Mouse (Mus musculus) Patski (cell line): ENCODE measurements at regions not wholly inside any gene's neighbourhood (a gene's known extent, or its start where the extent isn't known, plus 50 kb on each side); places are given as distances from the start of the nearest gene placed in this dataset.

ENCODE experiments used
- ATAC-seq: fragments of 100-300 bp; one replicate; pipeline ENCODE4 v1.8.0; 2021
- CTCF ChIA-PET: fragments of 350-600 bp; sonication (Branson Sonifier 250); formaldehyde crosslinking; loops from one replicate; lab custom pipeline; 2022; ENCODE audit warnings: inconsistent platforms; lab: Charles Lee
- POLR2A ChIA-PET: fragments of 350-600 bp; sonication (Branson Sonifier 250); formaldehyde crosslinking; loops from one replicate; lab custom pipeline; 2022; ENCODE audit warnings: antibody characterized with exemption, inconsistent platforms; lab: Charles Lee
- DNase-seq: peaks from one replicate; pipeline ENCODE4 v3.0.0-alpha.2; 2011; ENCODE audit warnings: low read depth, low spot score
- H3K27me3 ChIP-seq: fragments of 371-371 bp; one replicate; pipeline ENCODE4 v1.5.1; 2021
- CTCF ChIP-seq: fragments of 100-300 bp; IDR thresholded peaks from one replicate; pipeline ENCODE4 v1.5.1; 2021
- in situ Hi-C: fragments of 300-500 bp; cut with MboI; formaldehyde crosslinking; loops from 3 replicates; pipeline ENCODE4 v1.11.1; 2018; ENCODE audit warnings: low pct_unique_long_range_greater_than_20kb, mixed read lengths

DNA sequence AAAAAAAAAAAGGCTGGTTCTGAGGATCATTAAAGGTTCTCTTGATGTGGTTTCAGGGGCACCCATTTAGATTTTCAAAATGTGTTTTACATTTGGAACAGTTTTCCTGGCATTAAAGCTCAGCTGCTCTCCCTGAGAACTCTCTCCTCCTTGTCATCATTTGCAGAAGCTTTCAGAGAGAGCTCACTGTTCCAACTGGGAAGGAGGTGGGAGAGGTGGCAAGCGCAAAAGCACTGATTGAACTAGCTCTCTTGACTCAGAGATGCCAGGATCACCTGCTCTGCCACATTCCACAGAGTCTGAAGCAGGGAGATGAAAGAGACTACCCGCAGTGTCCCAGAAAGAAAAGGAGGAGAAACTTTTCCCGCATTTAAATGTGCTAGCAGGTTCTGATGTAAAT lies 220.5 kb upstream of the Gbe1 start:
- no peak for ATAC-seq
- ChIA-PET POLR2A (interaction anchor here (0.7 kb wide), 1 partner anchor 9 kb away, joined by 7 read pairs; no protein-coding TSS in a partner anchor), CTCF (no interaction called here)
- in situ Hi-C loops, result no loop called here
- no peak for DNase-seq
- TF ChIP-seq CTCF, result no peak
- H3K27me3 ChIP-seq, result peaks cover 49% of the 10 kb centered on the region

DNA sequence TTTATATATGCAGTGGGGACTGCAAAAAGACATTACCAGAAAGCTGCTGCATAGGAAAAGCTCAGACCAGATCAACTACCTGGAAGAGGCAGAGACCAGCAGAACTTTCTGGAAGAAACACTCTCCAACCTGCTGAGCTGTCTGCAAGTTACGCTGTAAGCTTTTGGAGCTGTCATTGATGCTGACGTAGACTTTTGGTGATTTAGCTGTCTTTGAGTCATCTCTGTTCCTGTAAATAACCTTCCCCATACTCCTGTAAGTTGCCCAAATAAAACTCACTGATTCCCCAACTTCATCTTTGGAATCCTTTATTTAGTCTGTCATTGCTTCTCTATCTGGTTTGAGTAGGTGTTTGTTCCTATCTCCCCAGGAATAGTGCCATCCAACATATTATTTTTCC lies 218.5 kb upstream of the Gbe1 start:
- ChIA-PET CTCF (no interaction called here), POLR2A (no interaction called here)
- no peak for TF ChIP-seq CTCF
- peaks cover 44% of the 10 kb centered on the region for H3K27me3 ChIP-seq
- DNase-seq (no peak), ATAC-seq (no peak)
- in situ Hi-C loops, result no loop called here

DNA sequence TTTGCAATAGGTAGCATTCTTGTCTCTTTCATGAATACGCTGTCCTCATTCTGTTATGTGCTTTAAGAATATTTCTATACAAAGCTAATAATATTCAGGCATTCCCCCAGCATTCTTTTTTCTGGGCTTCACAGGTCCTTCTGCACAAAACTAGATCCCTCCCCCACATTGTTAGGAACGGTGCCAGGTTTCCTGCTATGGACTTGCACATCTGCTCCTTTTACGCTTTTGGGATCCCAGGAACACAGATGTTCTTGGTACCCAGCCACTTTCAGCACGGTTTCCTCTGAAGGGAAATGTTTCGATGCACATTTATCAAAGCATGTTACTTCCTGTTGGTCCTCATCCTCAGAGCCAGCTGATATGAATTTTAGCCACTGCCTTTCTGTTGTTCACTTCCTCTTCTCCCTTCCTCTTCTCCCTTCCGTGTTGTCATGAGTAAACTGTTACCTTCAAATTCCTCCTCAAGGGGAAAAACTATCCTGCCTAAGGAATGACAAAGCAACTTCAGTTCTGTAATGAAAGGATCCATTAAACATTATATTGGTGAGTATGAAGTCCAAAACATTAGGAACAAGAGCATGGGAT lies 209.9 kb upstream of the Gbe1 start:
- CTCF ChIA-PET, result no interaction called here
- no peak for ATAC-seq

DNA sequence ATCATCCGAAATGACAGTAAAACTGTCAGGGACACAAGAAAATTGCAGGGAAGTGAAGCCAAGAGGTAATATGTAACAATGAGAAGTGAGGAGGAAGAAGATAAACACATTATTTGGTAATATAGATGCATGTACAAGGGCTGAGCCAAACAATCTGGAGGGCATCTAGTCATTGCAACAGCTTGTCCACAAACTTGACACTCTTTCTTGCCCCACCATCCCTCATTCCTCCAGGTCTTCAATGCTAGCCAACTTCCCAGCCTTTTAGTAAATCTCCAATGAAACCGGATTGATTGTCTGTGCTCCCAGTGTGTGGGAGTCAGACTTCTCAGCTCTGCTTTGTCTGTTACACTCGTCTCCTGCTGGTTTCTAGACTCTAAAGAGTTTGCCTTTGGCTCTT lies 172.3 kb upstream of the Gbe1 start:
- in situ Hi-C loops, result no loop called here
- TF ChIP-seq CTCF, result no peak
- ATAC-seq, result no peak
- ChIA-PET CTCF (no interaction called here), POLR2A (no interaction called here)
- peaks cover 34% of the 10 kb centered on the region for H3K27me3 ChIP-seq
- no peak for DNase-seq

More for the DNA sequence above, 209.9 kb upstream of the Gbe1 start:
- H3K27me3 ChIP-seq, result peaks cover 28% of the 10 kb centered on the region
- TF ChIP-seq CTCF, result no peak
- in situ Hi-C loops, result no loop called here
- no peak for DNase-seq
- POLR2A ChIA-PET, result no interaction called here

DNA sequence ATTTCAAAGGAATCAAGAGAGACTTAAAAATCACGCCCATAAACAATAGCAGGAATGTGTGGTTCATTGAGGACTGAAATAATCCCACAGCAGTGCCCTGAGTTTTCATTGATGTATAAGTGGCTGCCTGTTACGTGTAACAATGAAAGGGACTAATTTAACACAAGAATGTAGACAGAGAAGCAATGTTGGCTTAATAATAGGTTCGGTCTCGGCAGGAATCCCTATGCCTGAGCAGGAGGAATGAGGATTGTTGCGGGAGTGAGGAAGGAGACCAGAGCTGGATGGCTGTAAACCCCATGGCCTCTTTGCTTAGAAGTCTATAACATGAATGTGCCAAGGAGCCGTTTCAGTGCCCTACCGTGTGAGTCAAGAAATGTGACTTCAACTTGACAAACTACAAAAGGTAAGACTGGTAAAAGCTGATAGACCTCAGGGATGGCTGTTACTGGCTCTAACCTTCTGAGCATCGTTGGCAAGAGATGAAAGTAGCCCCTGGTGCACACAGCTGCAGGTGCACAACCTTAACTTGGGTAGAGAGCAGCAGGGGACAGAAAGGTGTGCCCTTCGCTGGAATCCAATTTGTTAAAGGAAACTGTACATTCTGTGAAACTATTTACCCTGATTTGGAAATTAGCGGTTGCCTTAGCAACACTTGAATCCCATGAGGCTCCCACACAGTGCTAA lies 165.9 kb upstream of the Gbe1 start:
- no peak for TF ChIP-seq CTCF
- CTCF ChIA-PET, result no interaction called here
- in situ Hi-C loops, result no loop called here
- no peak for DNase-seq
- POLR2A ChIA-PET, result no interaction called here
- H3K27me3 ChIP-seq, result peaks cover 5% of the 10 kb centered on the region
- ATAC-seq, result no peak

DNA sequence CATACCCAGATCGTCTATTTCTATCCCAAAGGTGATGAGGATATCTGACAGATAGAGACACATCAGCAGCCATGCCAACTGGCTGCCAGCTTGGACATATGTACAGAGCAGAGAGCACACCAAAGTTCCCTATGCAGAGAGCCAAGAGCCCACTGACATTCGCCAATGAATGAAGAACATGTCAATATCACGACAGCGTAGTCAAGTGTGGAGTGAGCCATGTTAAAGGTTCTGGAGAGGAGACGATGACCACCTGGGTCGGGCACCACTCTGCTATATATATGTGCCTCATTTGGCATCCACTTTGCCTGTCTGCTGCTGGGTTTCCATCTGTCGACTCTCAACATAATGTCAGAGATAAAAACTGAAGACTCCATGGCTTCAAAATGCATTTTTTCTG lies 159.2 kb upstream of the Gbe1 start:
- no peak for ATAC-seq
- POLR2A ChIA-PET, result no interaction called here
- no peak for TF ChIP-seq CTCF

DNA sequence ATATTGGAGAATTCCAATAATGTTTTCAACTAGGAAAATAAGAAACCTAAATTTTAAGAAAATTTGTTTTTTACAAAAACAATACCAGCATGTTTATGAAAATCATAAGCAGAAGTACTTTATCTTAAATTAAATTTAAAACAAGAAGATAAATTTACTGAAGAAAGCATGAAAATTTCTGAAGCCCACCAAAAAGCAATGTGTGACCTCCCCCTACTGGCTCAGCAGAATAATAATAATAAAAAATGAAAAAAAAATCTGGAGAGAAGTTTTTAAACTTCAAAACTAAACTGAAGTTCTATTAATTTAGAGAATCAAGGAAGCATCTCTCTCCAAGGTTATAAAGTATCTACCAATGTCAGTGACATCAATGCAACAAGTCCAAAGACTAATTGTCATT lies 153.2 kb upstream of the Gbe1 start:
- no peak for TF ChIP-seq CTCF
- ATAC-seq, result no peak
- DNase-seq, result no peak
- peaks cover 38% of the 10 kb centered on the region for H3K27me3 ChIP-seq
- ChIA-PET CTCF (no interaction called here), POLR2A (no interaction called here)
- in situ Hi-C loops, result no loop called here

More for the DNA sequence above, 159.2 kb upstream of the Gbe1 start:
- H3K27me3 ChIP-seq, result peaks cover 34% of the 10 kb centered on the region
- CTCF ChIA-PET, result no interaction called here
- DNase-seq, result no peak
- in situ Hi-C loops, result no loop called here

DNA sequence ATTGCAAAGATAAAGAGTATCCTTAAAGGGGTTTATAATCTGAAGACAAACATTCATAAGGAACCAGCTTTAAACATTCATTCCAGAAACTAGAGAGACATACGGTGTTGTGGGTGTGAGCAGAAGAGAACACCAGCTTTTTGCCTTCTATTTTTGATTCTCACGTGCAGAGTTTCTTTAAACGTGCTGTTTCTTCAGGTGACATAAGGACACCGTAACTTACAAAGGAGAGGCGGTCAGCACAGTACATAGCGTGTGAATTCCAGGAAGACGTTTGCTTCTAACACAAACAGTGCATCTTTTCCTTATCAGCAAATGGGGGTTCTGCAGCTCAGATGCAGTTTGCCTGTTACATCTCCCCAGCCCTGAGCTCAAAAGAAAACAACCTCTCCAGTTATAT lies 138.6 kb upstream of the Gbe1 start:
- peaks cover 6% of the 10 kb centered on the region for H3K27me3 ChIP-seq
- in situ Hi-C loops, result no loop called here
- POLR2A ChIA-PET, result no interaction called here
- ATAC-seq (no peak), DNase-seq (no peak)
- CTCF ChIA-PET, result no interaction called here
- no peak for TF ChIP-seq CTCF

DNA sequence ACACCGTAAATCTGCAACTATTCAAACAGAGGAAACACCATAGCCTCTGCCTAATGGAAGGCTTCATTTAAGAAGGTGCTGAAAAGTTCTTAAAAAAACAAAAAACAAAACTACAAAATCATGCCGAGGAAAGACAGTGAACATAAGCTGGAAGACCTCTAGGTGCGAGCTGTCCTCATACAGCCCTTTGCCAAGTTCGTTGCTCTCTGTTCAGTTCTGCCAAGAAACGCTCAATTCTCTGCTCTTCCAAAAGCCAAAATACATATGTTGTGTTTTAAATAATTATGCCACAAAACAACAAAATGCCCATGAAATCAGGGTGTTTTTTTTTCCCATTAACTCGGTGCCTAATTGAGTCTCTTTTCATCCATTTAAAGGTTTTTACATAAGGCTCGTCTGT lies 134.8 kb upstream of the Gbe1 start:
- H3K27me3 ChIP-seq, result peaks cover 9% of the 10 kb centered on the region
- ATAC-seq (no peak), DNase-seq (no peak)
- in situ Hi-C loops, result no loop called here
- ChIA-PET CTCF (no interaction called here), POLR2A (no interaction called here)
- TF ChIP-seq CTCF, result no peak

DNA sequence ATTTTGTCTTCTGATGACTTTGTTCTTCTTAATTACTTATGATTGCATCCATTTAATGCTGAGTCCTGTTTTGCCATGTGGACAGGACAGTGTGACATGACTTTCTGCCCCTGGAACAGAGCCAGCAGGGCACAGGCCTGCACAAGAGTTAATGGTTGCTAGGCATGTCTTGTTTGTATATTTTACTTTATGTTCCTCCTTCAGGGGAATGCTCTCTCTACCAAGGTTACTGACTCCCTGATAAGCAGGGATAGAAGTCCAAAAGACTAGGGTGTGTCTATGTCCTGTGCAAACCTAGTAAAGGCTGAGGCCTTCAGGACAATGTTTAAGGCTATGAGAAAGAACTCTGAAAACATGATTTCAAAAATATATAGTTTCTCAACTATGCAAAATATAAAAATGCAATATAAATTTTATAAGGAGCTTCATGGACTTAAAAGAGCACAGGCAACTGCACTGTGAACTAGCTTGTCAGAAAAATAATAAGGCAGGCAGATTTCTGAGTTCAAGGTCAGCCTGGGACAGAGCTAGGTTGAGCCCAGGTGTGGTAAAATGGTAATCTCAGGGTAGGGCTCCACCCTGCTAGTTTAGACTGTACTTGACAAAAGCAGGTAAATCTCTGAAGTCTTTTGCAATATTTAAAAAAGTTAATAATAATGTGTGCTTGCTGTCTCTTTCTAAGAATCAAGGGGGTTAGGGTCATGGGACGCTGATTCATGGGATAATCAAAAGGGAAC lies 99.7 kb upstream of the Gbe1 start:
- no peak for TF ChIP-seq CTCF
- ATAC-seq (no peak), DNase-seq (no peak)
- in situ Hi-C loops, result no loop called here
- CTCF ChIA-PET, result no interaction called here
- H3K27me3 ChIP-seq, result peaks cover 6% of the 10 kb centered on the region
- POLR2A ChIA-PET, result no interaction called here

DNA sequence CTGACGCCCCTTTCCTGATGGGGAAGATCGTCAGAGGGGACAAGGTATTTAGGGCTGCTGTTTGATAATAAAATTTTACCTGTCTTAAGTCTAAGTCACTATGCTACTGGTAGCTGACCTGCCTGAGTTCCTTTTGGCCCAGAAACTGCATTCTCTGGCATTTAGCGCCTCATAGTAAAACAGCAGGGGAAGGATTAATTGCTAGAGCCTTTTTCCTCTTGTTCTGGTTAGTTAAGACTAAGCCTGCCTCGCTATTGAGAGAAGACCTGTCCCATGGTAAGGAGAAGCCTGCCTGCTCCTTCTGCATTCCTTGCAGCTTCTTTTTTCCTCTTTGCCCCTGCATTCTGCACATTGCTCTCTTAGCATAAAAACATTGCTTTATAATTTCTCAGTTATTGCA lies 98.9 kb upstream of the Gbe1 start:
- CTCF ChIA-PET, result no interaction called here
- no peak for TF ChIP-seq CTCF
- DNase-seq (no peak), ATAC-seq (no peak)
- POLR2A ChIA-PET, result no interaction called here
- peaks cover 6% of the 10 kb centered on the region for H3K27me3 ChIP-seq
- in situ Hi-C loops, result no loop called here
